Mouse (Mus musculus): Measurements from ENCODE around the gene Xrn2. TPM values are rescaled to one million over a fixed set of nuclear protein-coding genes. Genes with fewer than 3 reads are reported as not detected.
"Not testable (repeated sequence)": the region's sequence is repeated elsewhere in the genome, so short reads cannot be mapped to it uniquely, and the experiment has no call there.

Gene Xrn2
- polyA plus RNA-seq, 1 experiment, result 73.7 TPM

DNA sequence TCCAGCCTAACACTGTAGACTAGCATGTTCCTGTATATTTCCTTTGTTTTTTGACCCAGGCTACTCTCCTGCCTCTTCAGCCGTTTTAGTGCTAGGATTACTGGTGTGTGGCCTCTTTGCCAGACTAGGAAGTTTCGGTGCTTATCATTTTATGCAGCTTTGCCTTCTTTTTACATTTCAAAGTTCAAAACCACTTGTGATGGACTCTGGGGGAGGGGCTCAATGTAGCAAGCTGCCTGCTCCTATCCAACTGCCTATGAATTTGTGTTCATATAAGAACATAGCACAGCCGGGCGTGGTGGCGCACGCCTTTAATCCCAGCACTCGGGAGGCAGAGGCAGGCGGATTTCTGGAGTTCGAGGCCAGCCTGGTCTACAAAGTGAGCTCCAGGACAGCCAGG is 1.8 kb upstream of the Xrn2 start:
- no peak overlapping the region for H3K27ac ChIP-seq (ENCODE audit: insufficient read depth, low read depth, low read length)
- no peak overlapping the region for H3K4me3 ChIP-seq (ENCODE audit: insufficient read depth, low read length)
- TF ChIP-seq CTCF (IDR thresholded peaks at IDR 0.05; ENCODE audit: low read depth, low read length), result no peak
- no peak for TF ChIP-seq POLR2A (IDR thresholded peaks at IDR 0.05; ENCODE audit: borderline replicate concordance, low read depth, low read length)
- H3K4me1 ChIP-seq (ENCODE audit: control insufficient read depth, insufficient read depth, low read length), result peaks cover 23% of the 10 kb centered on the region

DNA sequence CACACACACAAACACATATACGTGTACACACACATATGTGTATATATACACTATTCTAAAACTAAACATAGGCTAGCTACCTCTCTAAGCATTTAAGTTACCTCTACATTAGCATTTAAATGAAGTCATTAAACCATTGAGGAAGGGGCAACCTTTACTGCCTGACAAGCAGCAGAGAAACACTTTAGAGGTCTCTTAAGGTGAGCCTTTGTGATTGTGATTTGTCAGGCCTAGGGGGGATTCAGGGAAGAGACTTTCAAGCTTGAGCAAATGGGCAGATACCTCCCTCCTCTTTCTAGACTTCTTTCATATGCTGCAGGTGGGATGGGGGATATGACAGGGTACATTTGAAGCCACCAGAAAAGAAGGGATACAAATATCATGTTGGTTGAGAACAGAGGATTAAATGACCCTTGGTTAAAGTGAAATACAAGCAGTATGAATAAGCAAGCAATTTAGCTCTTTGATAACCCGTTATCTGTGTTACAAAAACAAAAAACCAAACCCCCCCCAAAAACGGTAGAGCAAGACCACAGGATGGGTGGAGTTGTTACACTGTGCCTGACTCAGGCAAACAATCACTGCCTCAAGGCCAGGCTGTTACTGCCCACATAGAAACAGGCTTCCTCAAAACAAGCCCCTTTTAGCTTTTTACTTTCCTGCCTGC is 1.2 kb upstream of the Xrn2 start:
- H3K4me1 ChIP-seq (ENCODE audit: control insufficient read depth, insufficient read depth, low read length), result peaks cover 25% of the 10 kb centered on the region
- peak overlapping the region; percentile 100 for H3K27ac ChIP-seq (ENCODE audit: insufficient read depth, low read depth, low read length)
- no peak for TF ChIP-seq POLR2A (IDR thresholded peaks at IDR 0.05; ENCODE audit: borderline replicate concordance, low read depth, low read length)
- no peak for TF ChIP-seq CTCF (IDR thresholded peaks at IDR 0.05; ENCODE audit: low read depth, low read length)
- peak overlapping the region; percentile 99 for H3K4me3 ChIP-seq (ENCODE audit: insufficient read depth, low read length)

DNA sequence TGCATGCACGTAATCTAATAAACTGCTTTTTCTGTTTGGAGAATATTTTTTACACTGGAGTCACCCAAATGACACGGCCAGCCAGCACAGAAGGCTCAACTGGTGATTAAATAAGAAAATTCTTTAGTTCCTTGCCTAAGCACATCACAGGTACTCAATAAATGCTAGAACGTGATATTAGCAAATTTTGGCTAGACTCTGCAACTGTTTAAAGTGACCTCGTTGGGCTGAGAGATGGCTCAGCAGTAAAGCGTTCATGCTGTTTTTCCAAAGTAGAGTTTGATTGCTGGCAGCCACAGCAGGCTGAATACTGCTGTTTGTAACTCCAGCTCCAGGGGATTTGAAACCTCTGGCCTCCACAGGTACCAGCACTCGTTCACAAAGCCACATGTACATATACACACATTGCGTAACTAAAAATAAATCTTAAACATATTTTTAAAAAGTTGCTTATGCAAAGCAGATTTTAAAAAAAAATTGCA is 614 bp upstream of the Xrn2 start:
- peak overlapping the region; percentile 100 for H3K27ac ChIP-seq (ENCODE audit: insufficient read depth, low read depth, low read length)
- peak overlapping the region; percentile 99 for H3K4me3 ChIP-seq (ENCODE audit: insufficient read depth, low read length)
- peaks cover 25% of the 10 kb centered on the region for H3K4me1 ChIP-seq (ENCODE audit: control insufficient read depth, insufficient read depth, low read length)
- no peak for TF ChIP-seq POLR2A (IDR thresholded peaks at IDR 0.05; ENCODE audit: borderline replicate concordance, low read depth, low read length)
- no peak for TF ChIP-seq CTCF (IDR thresholded peaks at IDR 0.05; ENCODE audit: low read depth, low read length)

- Histone ChIP-seq H3K27ac (ENCODE audit: insufficient read depth, low read depth, low read length) (peak overlapping the region; percentile 100), H3K4me1 (ENCODE audit: control insufficient read depth, insufficient read depth, low read length) (peaks cover 25% of the 10 kb centered on the region), H3K4me3 (ENCODE audit: insufficient read depth, low read length) (peak overlapping the region; percentile 99)
- TF ChIP-seq POLR2A (IDR thresholded peaks at IDR 0.05; ENCODE audit: borderline replicate concordance, low read depth, low read length), result no peak
- no peak for TF ChIP-seq CTCF (IDR thresholded peaks at IDR 0.05; ENCODE audit: low read depth, low read length)
Observed at GRCm38 (mm10) chr2:147013194-147013969, 586 bp downstream of the Xrn2 start.

DNA sequence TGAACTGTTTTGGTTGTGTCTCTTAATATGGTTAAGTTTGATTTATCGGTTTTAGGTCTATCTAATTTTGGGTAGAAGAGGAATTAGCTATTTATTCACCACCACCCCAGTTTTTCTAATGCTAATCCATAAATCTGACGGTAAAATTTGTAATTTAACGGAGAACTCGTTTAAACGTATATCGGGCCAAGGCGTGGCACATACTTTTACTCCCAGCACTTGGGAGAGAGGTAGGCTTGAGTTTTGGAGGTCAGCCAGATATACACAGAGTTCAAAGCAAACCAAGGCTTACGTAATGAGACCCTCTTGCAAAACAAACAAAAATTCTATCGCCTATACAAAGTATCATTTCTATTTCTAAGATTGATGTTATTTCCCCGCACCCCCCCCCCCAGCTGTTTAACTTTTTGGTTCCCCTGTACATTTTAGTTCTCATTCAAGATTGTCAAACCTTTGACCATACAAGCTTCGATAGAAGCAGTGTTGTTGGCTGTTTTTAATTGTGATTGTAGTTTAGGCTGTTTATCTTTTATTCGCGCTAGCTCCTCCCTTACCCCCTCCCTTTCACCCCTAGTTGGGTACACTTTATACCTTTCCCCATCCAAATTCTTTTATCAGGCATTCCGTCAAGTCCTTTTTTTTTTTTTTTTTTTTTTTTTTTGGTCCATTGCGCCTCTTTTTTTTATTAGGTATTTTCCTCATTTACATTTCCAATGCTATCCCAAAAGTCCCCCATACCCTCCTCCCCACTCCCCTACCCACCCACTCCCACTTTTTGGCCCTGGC is 1.5 kb downstream of the Xrn2 start:
- H3K4me1 ChIP-seq (ENCODE audit: control insufficient read depth, insufficient read depth, low read length), result peaks cover 25% of the 10 kb centered on the region
- H3K27ac ChIP-seq (ENCODE audit: insufficient read depth, low read depth, low read length), result peak overlapping the region; percentile 100
- H3K4me3 ChIP-seq (ENCODE audit: insufficient read depth, low read length), result peak overlapping the region; percentile 99
- TF ChIP-seq CTCF (IDR thresholded peaks at IDR 0.05; ENCODE audit: low read depth, low read length) (no peak), POLR2A (IDR thresholded peaks at IDR 0.05; ENCODE audit: borderline replicate concordance, low read depth, low read length) (no peak)

DNA sequence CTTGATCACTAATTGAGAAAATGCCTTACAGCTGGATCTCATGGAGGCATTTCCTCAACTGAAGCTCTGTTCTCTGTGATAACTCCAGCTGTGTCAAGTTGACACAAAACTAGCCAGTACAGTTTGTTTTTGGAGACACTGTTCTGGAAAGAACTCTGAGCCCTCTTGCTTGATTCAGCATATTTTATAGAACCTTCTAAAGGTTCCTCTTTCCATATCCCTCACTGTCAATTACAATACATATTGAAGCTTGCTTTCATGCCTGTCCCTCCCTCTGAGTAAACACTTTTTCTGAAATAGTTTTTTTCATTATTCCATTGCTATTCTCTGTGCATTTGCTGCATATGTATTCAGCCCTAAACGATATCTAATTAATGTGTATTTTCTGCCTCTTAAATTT is 9.2 kb downstream of the Xrn2 start:
- not testable (repeated sequence) for H3K4me3 ChIP-seq (ENCODE audit: insufficient read depth, low read length); H3K27ac ChIP-seq (ENCODE audit: insufficient read depth, low read depth, low read length)

GRCm38 (mm10) chr2:147023067-147023466 is 10.3 kb downstream of the Xrn2 start:
- H3K4me1 ChIP-seq (ENCODE audit: control insufficient read depth, insufficient read depth, low read length), result peaks cover 26% of the 10 kb centered on the region
- no peak for TF ChIP-seq CTCF (IDR thresholded peaks at IDR 0.05; ENCODE audit: low read depth, low read length)
- no peak for TF ChIP-seq POLR2A (IDR thresholded peaks at IDR 0.05; ENCODE audit: borderline replicate concordance, low read depth, low read length)
- no peak overlapping the region for H3K27ac ChIP-seq (ENCODE audit: insufficient read depth, low read depth, low read length)
- no peak overlapping the region for H3K4me3 ChIP-seq (ENCODE audit: insufficient read depth, low read length)

More for the DNA sequence above, 9.2 kb downstream of the Xrn2 start:
- peaks cover 26% of the 10 kb centered on the region for H3K4me1 ChIP-seq (ENCODE audit: control insufficient read depth, insufficient read depth, low read length)

DNA sequence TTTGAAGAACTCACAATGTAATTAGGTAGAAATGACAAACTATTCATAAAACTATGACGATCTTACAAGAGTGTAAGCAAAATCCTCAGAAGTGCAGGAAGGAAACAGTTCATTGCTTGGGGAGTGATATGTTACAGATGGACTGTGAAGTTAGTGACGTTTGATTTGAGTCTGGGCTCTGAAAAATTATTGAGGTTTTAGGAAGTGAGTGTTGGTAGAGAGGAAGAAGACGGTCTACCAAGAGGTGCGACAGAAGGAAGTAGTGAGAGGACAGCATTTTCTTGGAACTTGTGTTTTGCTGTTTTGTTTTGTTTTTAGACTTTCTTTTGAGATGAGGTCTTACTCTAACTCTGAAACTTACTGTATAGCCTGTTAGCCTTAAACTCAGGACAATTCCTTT is 10.8 kb downstream of the Xrn2 start:
- peaks cover 26% of the 10 kb centered on the region for H3K4me1 ChIP-seq (ENCODE audit: control insufficient read depth, insufficient read depth, low read length)
- no peak overlapping the region for H3K4me3 ChIP-seq (ENCODE audit: insufficient read depth, low read length)
- no peak for TF ChIP-seq POLR2A (IDR thresholded peaks at IDR 0.05; ENCODE audit: borderline replicate concordance, low read depth, low read length)
- H3K27ac ChIP-seq (ENCODE audit: insufficient read depth, low read depth, low read length), result peak overlapping the region; percentile 50

DNA sequence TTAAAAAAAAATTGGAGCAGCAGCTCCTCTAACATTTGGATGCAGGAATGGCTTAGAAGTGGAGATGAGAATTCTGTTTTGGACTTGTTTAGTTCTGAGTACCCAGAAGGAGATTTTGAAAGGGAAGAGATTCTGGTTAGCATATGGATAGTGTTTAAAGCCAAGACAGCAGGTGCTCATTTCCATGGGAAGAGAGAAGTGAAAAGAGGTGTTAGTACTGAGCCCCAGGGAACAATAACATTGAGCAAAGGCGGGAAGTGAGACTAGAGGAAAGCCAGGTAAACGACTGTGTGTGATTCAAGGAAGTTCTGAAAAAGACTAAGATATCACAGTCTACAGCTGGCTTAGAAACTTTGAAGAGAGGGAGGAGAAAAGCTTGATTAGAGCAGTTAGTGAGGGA is 20.3 kb downstream of the Xrn2 start:
- TF ChIP-seq CTCF (IDR thresholded peaks at IDR 0.05; ENCODE audit: low read depth, low read length) (no peak), POLR2A (IDR thresholded peaks at IDR 0.05; ENCODE audit: borderline replicate concordance, low read depth, low read length) (no peak)
- H3K4me3 ChIP-seq (ENCODE audit: insufficient read depth, low read length), result no peak overlapping the region
- H3K4me1 ChIP-seq (ENCODE audit: control insufficient read depth, insufficient read depth, low read length), result peaks cover 6% of the 10 kb centered on the region

GRCm38 (mm10) chr2:147035864-147036263 is 23.1 kb downstream of the Xrn2 start:
- TF ChIP-seq CTCF (IDR thresholded peaks at IDR 0.05; ENCODE audit: low read depth, low read length) (no peak), POLR2A (IDR thresholded peaks at IDR 0.05; ENCODE audit: borderline replicate concordance, low read depth, low read length) (no peak)
- no peak overlapping the region for H3K4me3 ChIP-seq (ENCODE audit: insufficient read depth, low read length)

More for the DNA sequence above, 20.3 kb downstream of the Xrn2 start:
- no peak overlapping the region for H3K27ac ChIP-seq (ENCODE audit: insufficient read depth, low read depth, low read length)

More at GRCm38 (mm10) chr2:147035864-147036263, 23.1 kb downstream of the Xrn2 start:
- no peak overlapping the region for H3K27ac ChIP-seq (ENCODE audit: insufficient read depth, low read depth, low read length)
- peaks cover 6% of the 10 kb centered on the region for H3K4me1 ChIP-seq (ENCODE audit: control insufficient read depth, insufficient read depth, low read length)

All from bone marrow macrophage, adult 2 months (primary cell).